Mouse (Mus musculus): ENCODE data around the gene Rsbn1l. TPM values are rescaled to one million over a fixed set of nuclear protein-coding genes. Genes with fewer than 3 reads are reported as not detected.

Gene Rsbn1l
- polyA plus RNA-seq, 1 experiment from 2014 or later: 5.5 TPM

DNA sequence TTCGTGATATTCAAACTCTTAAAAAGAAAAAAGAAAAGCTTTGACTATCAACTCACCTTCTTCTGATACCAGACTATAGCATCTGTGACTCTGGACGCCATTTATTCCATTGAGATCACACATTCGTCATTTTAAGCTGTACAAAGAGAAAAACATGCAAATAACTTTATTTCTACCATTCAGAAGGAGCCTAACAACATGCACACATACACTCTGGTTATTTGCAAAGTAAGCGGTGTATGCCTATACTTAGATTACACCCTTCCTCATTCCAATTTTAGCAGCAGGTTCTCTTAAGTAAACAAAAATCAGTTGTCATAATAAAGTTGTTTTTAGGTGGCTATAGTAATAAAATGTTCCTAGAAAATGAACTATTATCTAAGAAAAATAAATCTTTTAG is 101.1 kb downstream of the Rsbn1l start:
- H3K4me1 ChIP-seq (ENCODE audit: control insufficient read depth, insufficient read depth, low read length): no peaks in the 10 kb centered on the region
- H3K36me3 ChIP-seq (ENCODE audit: control insufficient read depth, insufficient read depth, low read length): 0 out of 2 replicates have a peak, but pooled peaks cover 5% of the 10 kb centered on the region
- peaks cover 3% of the 10 kb centered on the region; the same call in 1 of the 2 replicates for H3K9me3 ChIP-seq (ENCODE audit: control insufficient read depth, low read length)
- WGBS: 86% methylated on average over 4 of the region's 4 CpGs
- H3K27ac ChIP-seq (replicated peaks; ENCODE audit: low read depth, low read length): no peak overlapping the region
- H3K4me2 ChIP-seq (ENCODE audit: low read depth, low read length): no peak overlapping the region
- no peak for ATAC-seq (ENCODE audit: low read depth)
- no peak overlapping the region for H3K9ac ChIP-seq (ENCODE audit: low read depth, low read length)
- DNase-seq (ENCODE audit: low spot score): no peak
- H3K27me3 ChIP-seq (replicated peaks; ENCODE audit: control insufficient read depth, insufficient read depth, low read length): no peaks in the 10 kb centered on the region
- H3K4me3 ChIP-seq (ENCODE audit: low read depth, low read length): no peak overlapping the region

DNA sequence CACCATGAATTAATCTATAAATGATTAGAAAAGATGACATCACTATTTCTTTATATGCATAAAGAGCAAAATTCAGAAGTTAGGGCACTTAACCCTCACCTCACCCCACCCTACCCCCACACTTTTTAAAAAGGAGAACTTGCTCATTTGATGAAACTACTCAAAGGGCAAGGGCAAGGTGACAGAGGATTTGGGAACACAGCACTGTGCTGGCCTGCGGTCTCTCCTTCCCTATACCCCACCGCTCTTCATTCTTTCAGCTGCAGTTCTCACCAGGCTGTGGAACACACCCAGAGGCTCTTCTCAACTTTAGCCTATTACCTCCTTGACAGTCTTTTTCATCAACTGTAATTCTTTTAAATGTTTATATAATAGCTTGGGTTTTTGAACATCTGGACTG is 109.2 kb downstream of the Rsbn1l start:
- 92% methylated on average over 2 of the region's 2 CpGs for WGBS
- DNase-seq (ENCODE audit: low spot score): no peak
- ATAC-seq (ENCODE audit: low read depth): no peak
- no peak overlapping the region for H3K27ac ChIP-seq (replicated peaks; ENCODE audit: low read depth, low read length)
- H3K27me3 ChIP-seq (replicated peaks; ENCODE audit: control insufficient read depth, insufficient read depth, low read length): no peaks in the 10 kb centered on the region
- H3K4me2 ChIP-seq (ENCODE audit: low read depth, low read length): no peak overlapping the region
- H3K36me3 ChIP-seq (ENCODE audit: control insufficient read depth, insufficient read depth, low read length): no peaks in the 10 kb centered on the region
- no peak overlapping the region for H3K9ac ChIP-seq (ENCODE audit: low read depth, low read length)
- H3K4me1 ChIP-seq (ENCODE audit: control insufficient read depth, insufficient read depth, low read length): 0 out of 2 replicates have a peak, but pooled peaks cover 12% of the 10 kb centered on the region
- no peaks in the 10 kb centered on the region for H3K9me3 ChIP-seq (ENCODE audit: control insufficient read depth, low read length)
- H3K4me3 ChIP-seq (ENCODE audit: low read depth, low read length): no peak overlapping the region

DNA sequence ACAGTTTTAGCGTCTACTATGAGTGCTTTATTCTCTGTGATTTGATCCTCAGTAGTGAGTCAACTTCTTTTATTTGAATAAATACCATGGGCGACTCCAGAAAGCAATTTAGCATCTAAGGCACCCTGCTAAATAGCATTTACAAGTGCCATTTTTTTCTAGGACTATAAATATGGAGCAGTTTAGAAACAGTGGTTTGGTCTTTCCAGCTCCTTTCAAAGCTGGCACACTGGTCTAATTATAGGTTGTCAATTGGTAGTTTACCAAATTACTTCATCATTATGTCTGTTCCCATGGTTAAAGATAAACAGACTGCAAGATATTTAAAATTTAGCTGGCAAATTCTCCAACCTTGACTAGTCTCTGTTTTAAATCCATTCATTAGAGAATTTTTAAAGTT is 112.4 kb downstream of the Rsbn1l start:
- peak; percentile 44 for DNase-seq (ENCODE audit: low spot score)
- WGBS: 56% methylated on average over 2 of the region's 2 CpGs
- H3K4me3 ChIP-seq (ENCODE audit: low read depth, low read length): no peak overlapping the region
- no peak overlapping the region for H3K27ac ChIP-seq (replicated peaks; ENCODE audit: low read depth, low read length)
- no peak overlapping the region for H3K4me2 ChIP-seq (ENCODE audit: low read depth, low read length)
- no peak overlapping the region for H3K9ac ChIP-seq (ENCODE audit: low read depth, low read length)
- no peaks in the 10 kb centered on the region for H3K9me3 ChIP-seq (ENCODE audit: control insufficient read depth, low read length)
- no peak; the same call in 1 of the 2 replicates for ATAC-seq (ENCODE audit: low read depth)
- H3K36me3 ChIP-seq (ENCODE audit: control insufficient read depth, insufficient read depth, low read length): no peaks in the 10 kb centered on the region
- H3K27me3 ChIP-seq (replicated peaks; ENCODE audit: control insufficient read depth, insufficient read depth, low read length): no peaks in the 10 kb centered on the region
- 0 out of 2 replicates have a peak, but pooled peaks cover 6% of the 10 kb centered on the region for H3K4me1 ChIP-seq (ENCODE audit: control insufficient read depth, insufficient read depth, low read length)

GRCm38 (mm10) chr5:20843405-20843804 is 112.8 kb downstream of the Rsbn1l start:
- no peak for ATAC-seq (ENCODE audit: low read depth)
- Histone ChIP-seq H3K9ac (ENCODE audit: low read depth, low read length) (no peak overlapping the region), H3K9me3 (ENCODE audit: control insufficient read depth, low read length) (no peaks in the 10 kb centered on the region), H3K4me1 (ENCODE audit: control insufficient read depth, insufficient read depth, low read length) (0 out of 2 replicates have a peak, but pooled peaks cover 6% of the 10 kb centered on the region), H3K4me3 (ENCODE audit: low read depth, low read length) (no peak overlapping the region), H3K27ac (replicated peaks; ENCODE audit: low read depth, low read length) (no peak overlapping the region), H3K36me3 (ENCODE audit: control insufficient read depth, insufficient read depth, low read length) (no peaks in the 10 kb centered on the region), H3K4me2 (ENCODE audit: low read depth, low read length) (no peak overlapping the region), H3K27me3 (replicated peaks; ENCODE audit: control insufficient read depth, insufficient read depth, low read length) (no peaks in the 10 kb centered on the region)
- WGBS: 60% methylated on average over 2 of the region's 3 CpGs
- no peak for DNase-seq (ENCODE audit: low spot score)

Other genes with a start within 250 kb of the Rsbn1l start
- 20.3 and 23.0 TPM in 2 replicates for gene Phtf2, start 74.3 kb downstream of the Rsbn1l start, polyA plus RNA-seq (2014; fragmentation: Nextera tagmentation; extraction: Ambion mirVana)
- gene Tmem60, start 74.2 kb downstream of the Rsbn1l start, polyA plus RNA-seq (2014; fragmentation: Nextera tagmentation; extraction: Ambion mirVana): 48.9 and 52.8 TPM in 2 replicates
- gene Ptpn12, start 99.5 kb upstream of the Rsbn1l start, polyA plus RNA-seq (2014; fragmentation: Nextera tagmentation; extraction: Ambion mirVana): 26.1 and 30.0 TPM in 2 replicates
- gene Gsap, start 229.9 kb upstream of the Rsbn1l start, polyA plus RNA-seq (2014; fragmentation: Nextera tagmentation; extraction: Ambion mirVana): 3.6 and 4.2 TPM in 2 replicates